Mouse (Mus musculus) right cerebral cortex, postnatal 14 days (tissue): ENCODE data around the gene Napepld.
A peak's percentile ranks its signal among the peaks of the same experiment; 100 is the strongest.
"Not testable (repeated sequence)": the region's sequence is repeated elsewhere in the genome, so short reads cannot be mapped to it uniquely, and the experiment has no call there.

Experiments used
- DNase-seq: peaks from one replicate; pipeline ENCODE4 v3.0.0; 2022

The Napepld gene

GRCm38 (mm10) chr5:21703708-21704107 lies 2.5 kb upstream of the Napepld start:
- no peak for DNase-seq

DNA sequence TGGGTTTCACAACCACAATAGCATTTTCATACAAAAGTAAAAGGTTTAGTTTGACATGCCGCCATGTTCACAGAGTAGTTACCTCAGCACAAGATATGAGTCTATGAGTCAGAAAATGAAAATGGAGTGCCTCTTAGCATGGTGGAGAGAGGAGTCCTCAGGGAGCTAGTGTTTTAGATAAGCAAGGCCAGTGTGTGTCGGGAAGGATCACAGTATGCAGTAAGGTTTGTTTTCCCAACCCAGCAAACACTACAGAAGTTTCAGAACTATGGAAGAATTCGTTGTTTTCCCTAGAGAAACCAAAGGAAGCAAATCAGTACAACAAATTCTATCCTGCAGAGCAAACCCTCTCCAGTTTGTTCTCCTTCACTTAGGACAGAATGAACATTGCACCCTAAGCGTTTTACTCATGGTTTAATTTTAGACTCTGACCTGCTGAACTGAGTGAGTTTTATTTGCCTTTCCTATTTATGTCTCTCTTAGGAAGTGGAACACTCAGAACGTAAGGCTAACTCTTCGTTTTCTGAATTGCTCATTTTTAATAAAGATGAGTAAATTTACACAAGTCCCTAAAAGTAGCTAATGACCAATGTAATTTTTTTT lies 1.8 kb upstream of the Napepld start:
- no peak for DNase-seq

GRCm38 (mm10) chr5:21702009-21702364 lies 791 bp upstream of the Napepld start:
- no peak for DNase-seq

DNA sequence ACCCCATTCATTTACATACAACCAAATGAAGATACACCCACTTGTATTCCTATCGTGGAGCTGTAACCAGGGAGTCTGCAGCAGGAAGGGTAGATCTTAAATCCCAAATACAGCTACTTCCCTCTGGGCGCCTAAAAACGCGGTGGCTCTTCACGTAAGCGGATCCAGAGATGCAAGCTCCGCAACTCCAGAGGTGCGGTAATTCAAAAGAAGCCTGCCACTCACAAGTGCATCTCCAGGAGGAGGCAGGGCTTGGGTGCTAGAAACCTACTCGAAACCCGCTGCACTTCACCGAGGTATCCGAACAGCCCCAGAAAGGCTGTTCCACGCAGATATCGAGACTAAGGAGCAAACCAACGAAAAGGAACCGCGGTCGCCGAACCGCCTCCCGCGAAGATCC lies 262 bp downstream of the Napepld start:
- no peak for DNase-seq

DNA sequence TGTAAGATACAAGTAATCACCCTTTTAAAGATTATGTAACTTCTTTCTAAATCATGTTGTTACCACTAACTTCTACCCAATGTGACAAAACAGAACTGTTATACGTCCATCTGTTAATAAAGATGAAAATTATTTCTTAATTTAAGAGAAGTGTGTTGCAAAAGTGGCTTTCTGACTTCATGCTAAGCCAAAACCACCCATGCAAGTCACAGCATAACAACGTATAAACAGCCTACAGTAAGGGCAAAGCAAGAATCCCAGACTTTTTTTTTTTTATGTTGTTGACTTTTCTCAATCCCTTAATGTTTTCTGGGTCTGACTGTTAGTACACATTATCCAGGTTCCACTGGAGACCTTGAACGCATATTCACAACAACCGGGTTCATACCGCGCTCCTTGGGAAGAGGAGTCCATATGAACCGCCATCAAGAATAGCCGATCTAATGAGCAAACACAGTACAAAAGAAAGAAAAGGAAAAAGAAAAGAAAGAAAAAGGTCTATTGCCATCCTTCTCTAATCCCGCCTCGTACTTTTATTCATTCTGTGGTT lies 849 bp downstream of the Napepld start:
- DNase-seq, result no peak

- not testable (repeated sequence) for DNase-seq
Observed at GRCm38 (mm10) chr5:21699555-21699954, 1.6 kb downstream of the Napepld start.

DNA sequence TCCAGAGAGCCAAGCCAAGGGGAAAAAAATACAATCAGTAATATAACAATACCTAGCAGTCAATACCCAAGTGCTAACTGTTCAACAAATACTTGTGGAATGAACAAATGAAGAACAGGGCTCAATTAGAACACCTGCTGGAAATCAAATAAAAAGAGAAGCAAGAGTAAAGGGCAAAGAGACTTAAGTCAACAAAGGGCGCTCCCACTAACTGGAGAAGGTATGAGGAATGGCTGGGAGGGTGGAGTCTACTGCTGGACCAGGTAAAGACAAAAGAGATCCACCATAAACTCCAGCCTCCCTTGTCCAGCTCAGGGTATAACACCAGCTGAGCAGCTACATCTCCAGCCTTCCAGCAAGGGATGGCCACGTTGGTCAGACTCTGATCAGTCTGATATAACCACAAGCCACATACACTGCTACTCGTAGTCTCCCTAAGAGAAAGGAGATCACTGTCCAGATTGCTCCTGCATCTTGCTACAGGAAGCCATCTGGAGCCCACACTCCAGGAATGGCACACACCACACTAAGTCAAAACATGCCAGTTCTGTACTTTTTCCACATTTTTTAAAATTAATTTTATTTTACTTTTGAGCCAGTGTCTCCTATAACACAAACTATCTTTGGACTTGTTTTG lies 6.2 kb downstream of the Napepld start:
- no peak for DNase-seq

GRCm38 (mm10) chr5:21693372-21693870 lies 7.8 kb downstream of the Napepld start:
- no peak for DNase-seq

DNA sequence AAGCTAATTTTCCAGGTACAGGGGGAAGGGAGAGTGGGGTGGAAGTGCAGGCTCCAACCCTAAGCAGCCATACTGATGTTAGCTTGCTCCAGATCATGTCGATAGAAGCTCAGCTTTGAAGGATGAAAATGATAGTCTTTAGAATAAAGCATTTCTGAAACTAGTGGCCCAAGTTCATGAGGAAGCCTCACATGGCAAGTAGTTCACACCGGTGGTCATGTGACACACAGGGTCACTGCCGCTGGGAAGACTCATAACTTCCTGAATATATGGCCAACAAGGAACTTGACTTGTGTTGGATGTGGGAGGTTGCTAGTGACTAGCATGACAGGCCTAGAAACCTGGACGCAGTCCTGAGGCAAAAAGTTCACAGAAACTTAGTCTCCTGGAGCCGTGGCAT lies 9.0 kb downstream of the Napepld start:
- no peak for DNase-seq

- DNase-seq, result no peak
Observed at GRCm38 (mm10) chr5:21687042-21687441, 14.2 kb downstream of the Napepld start.

- no peak for DNase-seq
Observed at GRCm38 (mm10) chr5:21685001-21685400, 16.2 kb downstream of the Napepld start.

DNA sequence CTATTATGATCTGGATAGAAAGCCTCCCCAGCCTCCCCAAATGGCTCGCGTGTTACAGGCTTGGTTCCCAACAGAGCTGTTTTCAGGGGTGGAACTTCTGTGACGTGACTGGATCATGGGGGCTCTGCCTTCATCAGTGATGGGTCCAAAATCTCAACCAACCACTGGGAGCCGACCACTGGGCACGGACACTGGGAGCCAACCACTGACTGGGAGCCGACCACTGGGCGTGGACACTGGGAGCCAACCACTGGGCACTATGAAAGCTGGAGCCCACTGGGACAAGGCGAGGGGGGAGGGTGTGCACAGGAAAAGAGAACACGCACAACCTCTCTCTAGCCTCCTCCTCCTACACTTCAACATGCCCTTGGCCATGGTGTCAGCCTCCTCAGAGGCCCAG lies 17.4 kb downstream of the Napepld start:
- DNase-seq, result no peak

- DNase-seq, result no peak
Observed at GRCm38 (mm10) chr5:21680940-21681339, 20.3 kb downstream of the Napepld start.

DNA sequence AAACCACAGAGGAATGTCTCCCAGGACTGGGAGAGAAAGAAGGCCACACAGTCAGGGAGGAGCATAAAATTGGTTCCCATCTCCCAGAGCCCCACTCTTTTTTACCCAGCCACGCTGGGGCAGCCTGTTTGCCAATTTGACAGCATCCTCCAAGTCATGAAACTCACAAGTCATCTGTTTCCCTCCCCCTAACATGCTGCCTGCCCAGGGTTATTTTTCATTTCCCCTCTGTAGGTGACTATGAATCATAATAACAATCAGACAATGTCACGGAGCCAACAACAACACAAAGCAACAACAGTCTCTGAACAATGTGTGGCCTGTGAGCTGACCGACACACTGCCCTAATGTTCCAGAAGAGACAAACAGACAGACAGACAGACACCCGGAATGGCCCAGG lies 21.2 kb downstream of the Napepld start:
- no peak for DNase-seq

DNA sequence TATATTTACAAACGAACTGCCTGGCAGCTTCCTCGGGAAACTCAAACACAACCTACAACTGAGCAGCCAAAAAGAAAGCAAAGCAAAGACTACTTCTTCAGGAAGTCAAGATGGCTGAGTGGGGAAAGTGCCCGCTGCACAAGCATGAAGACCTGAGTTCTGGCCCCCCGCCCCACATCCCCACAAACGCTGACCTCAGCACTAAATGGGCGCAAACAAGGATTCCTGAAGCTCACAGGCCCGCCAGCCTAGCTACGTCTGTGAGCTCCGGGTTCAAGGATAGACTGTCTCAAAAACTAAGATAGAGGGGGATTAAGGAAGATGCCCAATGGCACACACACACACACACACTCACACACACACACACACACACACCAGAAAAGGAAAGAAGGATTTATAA lies 22.8 kb downstream of the Napepld start:
- no peak for DNase-seq

DNA sequence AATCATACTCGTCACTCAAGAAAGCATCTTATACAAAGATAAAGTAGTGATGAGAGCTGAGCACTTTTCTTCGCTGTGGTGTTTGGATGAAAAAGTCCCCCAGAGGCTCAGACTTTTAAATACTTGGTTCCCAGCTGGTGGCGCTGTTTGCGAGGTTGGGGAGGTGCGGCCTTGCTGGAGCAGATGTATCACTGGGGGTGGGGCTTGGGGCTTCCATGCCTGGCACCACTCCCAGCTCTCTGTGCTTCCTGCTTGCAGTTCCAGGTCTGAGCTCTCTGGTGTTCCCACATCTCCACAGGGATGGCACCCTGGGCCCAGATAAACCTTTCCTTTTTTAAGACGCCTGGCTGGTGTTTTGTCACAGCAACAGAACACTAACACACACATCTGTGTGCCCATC lies 23.3 kb downstream of the Napepld start:
- peak; percentile 38 for DNase-seq

DNA sequence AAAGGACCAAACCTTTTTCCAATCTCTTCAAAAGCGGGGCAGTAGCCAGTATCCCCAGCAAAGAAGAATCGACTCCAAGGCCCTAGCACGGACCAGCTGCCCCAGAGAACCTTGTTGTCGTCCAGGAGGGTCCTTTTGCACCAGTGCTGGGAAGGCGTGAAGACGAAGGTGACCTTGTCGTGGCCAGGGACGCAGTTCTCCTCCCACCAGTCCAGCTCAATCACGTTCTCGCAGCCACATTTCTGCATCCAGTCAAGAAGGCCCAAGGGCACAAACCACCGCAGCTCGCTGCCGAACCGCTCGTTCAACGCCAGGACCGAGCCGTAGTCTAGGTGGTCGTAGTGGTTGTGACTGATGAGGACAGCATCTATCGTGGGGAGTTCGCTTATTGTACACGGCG lies 25.7 kb downstream of the Napepld start:
- DNase-seq, result no peak

DNA sequence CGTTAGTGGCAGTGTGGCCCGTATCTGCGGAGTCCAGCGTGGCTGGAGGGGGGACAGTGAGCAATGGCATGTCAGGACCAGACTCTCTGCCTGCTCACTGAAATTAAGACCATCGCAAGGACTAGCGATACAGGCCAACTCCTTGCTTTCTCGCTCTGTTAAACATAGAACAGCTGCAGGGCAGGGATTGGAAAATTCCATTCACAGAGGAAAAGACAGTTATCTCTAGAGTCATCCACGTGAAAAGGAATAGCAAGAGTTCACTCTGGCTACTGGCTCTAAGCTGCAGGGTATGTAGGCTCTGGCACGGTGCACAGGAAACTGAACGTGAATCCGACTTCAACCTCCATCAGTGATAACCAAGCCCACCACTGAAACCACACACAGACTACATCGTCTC lies 26.2 kb downstream of the Napepld start:
- no peak for DNase-seq

DNA sequence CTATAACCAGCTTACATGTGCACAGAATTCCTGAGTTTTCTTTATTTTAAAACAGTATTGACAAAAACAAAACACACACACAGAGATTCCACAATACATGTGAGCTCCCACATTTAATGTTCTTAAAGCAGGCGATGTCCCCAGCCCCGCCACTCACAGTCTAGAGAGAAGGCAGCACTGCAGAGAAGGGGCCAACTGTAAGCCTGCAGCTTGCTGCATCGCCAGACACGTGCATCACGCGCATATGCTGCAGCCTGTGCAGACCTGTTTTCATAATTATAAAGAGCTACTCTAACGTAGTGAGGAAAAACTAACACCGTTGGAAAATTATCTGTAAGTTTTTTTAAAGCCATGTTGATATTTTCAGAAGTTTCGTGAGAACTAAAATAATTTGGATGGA lies 27.5 kb downstream of the Napepld start:
- DNase-seq, result no peak

DNA sequence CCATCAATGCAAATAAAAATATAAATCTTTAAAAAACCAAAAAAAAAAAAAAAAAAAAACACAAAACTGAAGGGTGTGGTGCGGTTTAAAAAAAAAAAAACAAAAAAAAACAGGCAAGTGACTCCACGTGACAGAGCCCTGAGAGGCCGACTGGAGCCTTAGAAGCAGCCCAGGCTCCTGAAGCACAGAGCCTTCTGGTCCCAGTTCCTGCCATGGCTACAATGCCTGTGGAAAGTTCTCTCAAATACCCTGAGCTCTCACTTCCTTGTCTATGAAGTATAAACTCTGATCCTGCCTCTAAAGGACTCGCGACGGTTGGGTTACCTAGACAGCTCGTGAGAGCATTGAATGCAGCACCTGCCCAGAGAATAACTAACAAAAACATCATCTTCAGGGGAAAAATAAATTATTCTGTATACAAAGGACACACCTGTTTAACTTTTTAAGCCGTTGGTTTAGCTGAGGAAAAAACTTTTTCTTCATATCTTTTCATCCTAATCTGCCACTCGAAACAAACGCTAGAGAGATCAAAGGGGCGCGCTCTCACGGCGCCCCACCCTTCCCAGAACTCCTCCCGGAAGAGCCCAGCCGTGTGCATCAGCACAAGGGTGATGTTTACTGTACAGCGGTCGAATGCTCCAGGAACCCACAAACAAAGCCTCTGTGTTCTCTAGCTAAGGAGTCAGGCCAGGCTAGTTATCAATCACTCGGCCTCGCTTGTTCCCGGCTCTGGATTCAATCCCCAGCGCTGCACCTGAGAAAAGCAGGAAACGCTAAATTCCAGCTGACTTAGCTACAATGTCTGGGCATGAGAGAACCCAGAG lies 28.2 kb downstream of the Napepld start:
- no peak for DNase-seq

- no peak for DNase-seq
Observed at GRCm38 (mm10) chr5:21669307-21669706, 31.9 kb downstream of the Napepld start.

DNA sequence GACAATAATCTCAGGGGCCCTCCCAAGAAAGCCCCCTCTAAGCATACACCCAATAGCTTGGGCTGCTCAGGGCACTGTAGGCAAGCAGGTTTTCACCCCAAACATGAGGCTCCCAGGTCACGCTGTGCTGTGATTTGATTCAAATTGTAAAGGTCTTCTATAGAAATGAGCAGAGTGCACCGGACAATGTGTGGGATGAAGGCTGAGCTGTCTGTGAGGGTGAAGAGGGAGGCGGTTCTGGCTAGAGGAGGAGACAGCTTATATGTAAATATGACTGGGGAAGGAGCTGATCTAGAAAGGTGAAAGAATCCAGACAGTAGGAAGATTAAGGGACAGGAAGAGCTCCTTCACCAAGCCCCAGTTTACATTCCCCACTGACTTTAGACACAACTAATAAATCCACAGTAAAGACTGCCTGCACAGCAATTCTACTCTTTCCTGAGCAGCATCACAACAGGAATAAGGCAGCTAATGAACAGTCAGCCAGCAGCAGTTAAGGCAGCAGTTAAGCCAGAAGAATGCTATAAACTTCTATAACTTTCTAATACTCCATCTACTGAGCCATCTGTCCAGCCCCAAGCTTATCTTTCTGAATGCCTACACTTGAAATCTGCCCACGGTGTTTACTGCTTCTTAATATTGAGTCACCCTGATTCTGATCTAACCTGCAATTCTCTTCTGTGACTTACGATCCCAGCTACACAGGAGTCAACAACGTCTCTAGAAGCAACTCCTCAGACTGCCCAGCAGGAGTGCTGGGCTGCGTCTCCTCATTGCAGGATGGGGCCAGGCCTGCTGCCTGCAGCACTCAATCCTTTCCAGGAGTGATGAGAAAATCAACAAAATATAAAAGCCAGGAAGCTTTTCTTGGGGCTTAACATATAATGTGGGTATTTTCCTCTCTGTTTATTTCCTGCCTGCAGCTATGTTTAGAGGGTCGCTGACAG lies 33.7 kb downstream of the Napepld start:
- DNase-seq, result no peak

GRCm38 (mm10) chr5:21663081-21663480 lies 38.1 kb downstream of the Napepld start:
- no peak for DNase-seq
